Mouse (Mus musculus) C2C12 (cell line): Measurements from ENCODE around the gene Abca13.

Source experiments
- CTCF ChIP-seq: IDR thresholded peaks from one replicate; pipeline ENCODE4 v1.5.1; 2011; ENCODE audit not compliant: control insufficient read depth, insufficient read depth, insufficient read length
- MAX ChIP-seq: IDR thresholded peaks from one replicate; pipeline ENCODE4 v1.6.1; 2011; ENCODE audit warnings: mild to moderate bottlenecking, control low read depth
- MYOG ChIP-seq: IDR thresholded peaks from one replicate; pipeline ENCODE4 v1.6.1; 2011; ENCODE audit not compliant: control insufficient read depth, insufficient read length; ENCODE audit errors: extremely low read depth
- USF1 ChIP-seq: IDR thresholded peaks from one replicate; pipeline ENCODE4 v1.6.1; 2011; ENCODE audit warnings: low read depth, mild to moderate bottlenecking, control low read depth, moderate library complexity

DNA sequence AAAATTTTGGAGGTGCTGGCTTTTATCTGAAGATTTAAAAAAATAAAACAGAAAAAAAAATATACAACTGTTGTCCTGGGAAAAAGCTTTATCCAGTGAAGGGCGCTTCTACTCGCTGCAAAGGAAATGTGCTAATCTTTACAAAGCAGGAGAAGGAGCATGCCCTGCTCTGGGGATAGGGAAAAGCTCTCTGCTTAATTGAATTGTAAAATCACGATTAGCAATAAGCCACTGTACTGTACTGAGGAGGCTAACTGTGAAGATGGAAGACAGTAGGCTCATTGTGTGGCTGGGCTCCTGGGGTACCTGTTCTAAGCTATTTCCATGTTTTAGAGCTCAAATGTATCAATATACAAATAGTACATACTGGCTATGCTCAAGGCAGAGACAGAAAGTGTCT, 417.3 kb downstream of the Abca13 start:
- TF ChIP-seq CTCF: no peak
- no peak for TF ChIP-seq MAX
- no peak for TF ChIP-seq MYOG
- TF ChIP-seq USF1: no peak
